Mouse (Mus musculus) T-helper 17 cell (primary cell): Measurements from ENCODE around the gene Oxgr1.

ENCODE experiments used
- in situ Hi-C, 2 experiments: fragments of 300-600 bp; cut with MboI, MseI; formaldehyde crosslinking; loops; 1 replicate in 1 of 2; 2 replicates in 1 of 2; pipeline ENCODE4 v1.15.1; 2025; ENCODE audit warnings: high pct_unique_total_duplicates in 2 of 2

The Oxgr1 gene

DNA sequence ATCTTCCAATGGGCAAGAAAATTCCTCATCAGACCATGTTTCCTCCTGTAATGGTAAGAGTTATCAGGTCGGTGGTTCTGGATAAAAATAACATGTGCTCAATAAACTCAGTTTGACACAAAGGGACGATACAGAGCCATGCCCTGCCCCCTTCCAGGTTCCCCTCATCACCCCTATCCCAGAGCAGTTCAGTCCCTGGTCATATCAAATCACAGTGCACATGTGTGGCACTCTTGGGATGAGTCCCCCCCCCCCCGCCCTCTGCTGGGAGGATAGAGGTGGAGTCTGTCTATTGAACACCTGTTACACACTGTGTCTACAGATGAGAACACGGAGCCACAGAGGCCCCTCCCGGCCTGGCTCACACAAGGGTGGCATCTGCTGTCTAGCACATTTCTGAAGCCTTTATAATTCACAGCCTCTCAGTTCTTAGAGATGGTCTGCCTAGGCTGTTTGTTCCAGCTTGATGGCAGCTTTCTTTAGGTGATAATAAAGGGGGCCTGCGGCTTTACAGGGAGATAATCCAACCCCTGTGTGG, 61.5 kb downstream of the Oxgr1 start:
- in situ Hi-C loops, result no loop called here
